Mouse (Mus musculus) liver, postnatal 0 days (tissue): ENCODE results near the gene March2. TPM values are rescaled to one million over a fixed set of nuclear protein-coding genes. Genes with fewer than 3 reads are reported as not detected.
A peak's percentile ranks its signal among the peaks of the same experiment; 100 is the strongest.

Source experiments
- ATAC-seq: fragments of 200-750 bp; cut with Nextera tagmentation; 2 replicates; pipeline ENCODE4 v1.8.0; 2017; ENCODE audit warnings: mild to moderate bottlenecking, moderate library complexity
- DNase-seq: peaks from one replicate; pipeline ENCODE4 v3.0.0-alpha.2; 2016
- H3K27ac ChIP-seq: fragments of 300-500 bp; sonication (generic); 2 replicates; pipeline ENCODE4 v1.5.1; 2014; ENCODE audit warnings: antibody characterized with exemption, moderate library complexity, mild to moderate bottlenecking, low read depth
- H3K27me3 ChIP-seq: fragments of 300-500 bp; sonication (generic); 2 replicates; pipeline ENCODE4 v1.6.1; 2014; ENCODE audit warnings: low read length, control low read depth, mixed read lengths; ENCODE audit not compliant: insufficient read depth
- H3K36me3 ChIP-seq: fragments of 300-500 bp; sonication (generic); replicated peaks from 2 replicates; pipeline ENCODE4 v1.6.1; 2014; ENCODE audit warnings: mild to moderate bottlenecking, control low read depth, low read length, moderate library complexity, mixed read lengths; ENCODE audit not compliant: insufficient read depth
- H3K4me1 ChIP-seq: fragments of 300-500 bp; sonication (generic); 2 replicates; pipeline ENCODE4 v1.6.1; 2014; ENCODE audit warnings: antibody characterized with exemption, mild to moderate bottlenecking, control low read depth; ENCODE audit not compliant: insufficient read depth
- H3K4me2 ChIP-seq: fragments of 300-500 bp; sonication (generic); 2 replicates; pipeline ENCODE4 v1.6.1; 2014; ENCODE audit warnings: low read depth, mild to moderate bottlenecking, low read length, moderate library complexity, mixed read lengths
- H3K4me3 ChIP-seq: fragments of 300-500 bp; sonication (generic); 2 replicates; pipeline ENCODE4 v1.5.1; 2014; ENCODE audit warnings: low read depth, low read length
- H3K9ac ChIP-seq: fragments of 300-500 bp; sonication (generic); replicated peaks from 2 replicates; pipeline ENCODE4 v1.6.1; 2014; ENCODE audit warnings: mild to moderate bottlenecking, moderate library complexity
- H3K9me3 ChIP-seq: fragments of 300-500 bp; sonication (generic); 2 replicates; pipeline ENCODE4 v1.6.1; 2016; ENCODE audit warnings: mild to moderate bottlenecking, control low read depth, low read length, mixed read lengths
- CTCF ChIP-seq: sonication (generic); IDR thresholded peaks from 2 replicates; pipeline ENCODE4 v1.5.1; 2016; ENCODE audit warnings: antibody characterized with exemption, low read depth
- EP300 ChIP-seq: IDR thresholded peaks from 2 replicates; pipeline ENCODE4 v1.6.1; 2016; ENCODE audit warnings: antibody characterized with exemption, low read depth, mild to moderate bottlenecking
- WGBS: fragments of 180-500 bp; shearing (Covaris S2); extraction: QIAGEN DNeasy Blood & Tissue Kit; methylation state at CpG from one replicate; pipeline ENCODE4 v1.1.7; 2014; ENCODE audit not compliant: insufficient replicate concordance; 5-methylcytosine and 5-hydroxymethylcytosine counted together
- polyA plus RNA-seq: library from polyadenylated mRNA; unstranded; fragments of >200 nt; fragmentation: Nextera tagmentation; extraction: Ambion mirVana; gene quantifications from 2 replicates; pipeline ENCODE4 v1.2.1, GENCODE M21; 2015

March2 gene
- polyA plus RNA-seq, 1 experiment from 2014 or later = 137 TPM

- peak overlapping the region; percentile 94 for H3K4me2 ChIP-seq
- peak overlapping the region; percentile 81 for H3K9ac ChIP-seq
- ATAC-seq = peak; percentile 99
- H3K27me3 ChIP-seq = no peaks in the 10 kb centered on the region
- peak overlapping the region; percentile 84 for H3K27ac ChIP-seq
- no peaks in the 10 kb centered on the region for H3K9me3 ChIP-seq
- H3K4me1 ChIP-seq = peaks cover 36% of the 10 kb centered on the region
- peak; percentile 99 for DNase-seq
- TF ChIP-seq CTCF = no peak
- no peak for TF ChIP-seq EP300
- WGBS = 2% methylated on average over 42 of the region's 42 CpGs
- peaks cover 17% of the 10 kb centered on the region for H3K36me3 ChIP-seq
- H3K4me3 ChIP-seq = peak overlapping the region; percentile 60
Measured at GRCm38 (mm10) chr17:33685249-33685653, 33.2 kb downstream of the March2 start.

- peak overlapping the region; percentile 60 for H3K4me3 ChIP-seq
- peak overlapping the region; percentile 84 for H3K27ac ChIP-seq
- H3K36me3 ChIP-seq = peaks cover 13% of the 10 kb centered on the region
- no peaks in the 10 kb centered on the region for H3K27me3 ChIP-seq
- TF ChIP-seq EP300 = no peak
- peak; percentile 64 for TF ChIP-seq CTCF
- H3K9ac ChIP-seq = peak overlapping the region; percentile 81
- H3K9me3 ChIP-seq = no peaks in the 10 kb centered on the region
- peak overlapping the region; percentile 94 for H3K4me2 ChIP-seq
- WGBS = under 1% methylated on average over 44 of the region's 44 CpGs
- DNase-seq (peak; percentile 81), ATAC-seq (peak; percentile 73)
- peaks cover 38% of the 10 kb centered on the region for H3K4me1 ChIP-seq
Measured at GRCm38 (mm10) chr17:33684671-33685231, 33.7 kb downstream of the March2 start.

DNA sequence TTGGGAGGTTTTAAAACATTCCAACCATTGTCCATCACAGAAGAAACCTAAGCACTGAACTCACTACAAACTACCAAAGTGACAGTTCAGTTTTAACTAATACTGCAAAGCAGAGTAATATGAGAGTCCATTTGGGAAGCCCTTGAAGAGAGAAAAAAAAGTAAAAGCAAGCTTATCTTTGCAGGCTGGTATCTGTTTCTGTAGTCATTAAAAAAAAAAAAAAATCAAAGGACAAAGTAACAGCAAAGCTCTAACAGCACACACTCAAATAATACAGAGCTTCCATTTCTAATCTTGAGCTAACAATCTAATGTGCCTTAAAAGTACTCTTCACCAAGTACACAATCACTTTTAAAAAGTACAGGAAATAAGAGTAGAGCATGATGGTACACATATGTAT is 36.7 kb downstream of the March2 start:
- H3K9me3 ChIP-seq = no peaks in the 10 kb centered on the region
- H3K4me1 ChIP-seq = peaks cover 51% of the 10 kb centered on the region
- no peak for ATAC-seq
- H3K27me3 ChIP-seq = no peaks in the 10 kb centered on the region
- peaks cover 12% of the 10 kb centered on the region for H3K36me3 ChIP-seq
- no peak overlapping the region for H3K9ac ChIP-seq
- TF ChIP-seq EP300 (no peak), CTCF (no peak)
- no peak overlapping the region for H3K4me3 ChIP-seq
- H3K27ac ChIP-seq = no peak overlapping the region
- H3K4me2 ChIP-seq = 0 out of 2 replicates have a peak overlapping the region, but pooled peaks have one; percentile 94
- DNase-seq = no peak

DNA sequence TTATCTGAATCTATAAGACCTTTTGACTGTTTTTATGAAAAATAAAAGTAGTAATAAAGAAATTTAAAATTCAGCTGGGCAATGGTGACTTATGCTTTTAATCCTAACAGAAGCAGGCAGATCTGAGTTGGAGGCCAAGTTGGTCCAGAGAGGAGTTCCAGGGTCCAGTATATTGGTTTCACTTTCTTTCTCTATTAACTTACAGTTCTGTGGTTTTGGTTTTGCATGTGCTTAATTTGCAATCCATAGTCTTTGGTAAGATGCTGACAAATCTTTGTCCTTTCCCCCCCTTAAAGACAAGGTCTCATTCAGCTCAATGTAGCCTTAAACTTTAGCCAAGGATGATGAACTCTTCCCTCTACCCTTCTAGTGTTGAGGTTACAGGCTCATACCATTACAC is 39.7 kb downstream of the March2 start:
- Histone ChIP-seq H3K9ac (no peak overlapping the region), H3K9me3 (no peaks in the 10 kb centered on the region), H3K36me3 (peaks cover 22% of the 10 kb centered on the region), H3K27me3 (no peaks in the 10 kb centered on the region), H3K27ac (no peak overlapping the region), H3K4me3 (no peak overlapping the region), H3K4me1 (peaks cover 38% of the 10 kb centered on the region), H3K4me2 (no peak overlapping the region)
- ATAC-seq (no peak), DNase-seq (no peak)
- TF ChIP-seq CTCF (no peak), EP300 (no peak)

DNA sequence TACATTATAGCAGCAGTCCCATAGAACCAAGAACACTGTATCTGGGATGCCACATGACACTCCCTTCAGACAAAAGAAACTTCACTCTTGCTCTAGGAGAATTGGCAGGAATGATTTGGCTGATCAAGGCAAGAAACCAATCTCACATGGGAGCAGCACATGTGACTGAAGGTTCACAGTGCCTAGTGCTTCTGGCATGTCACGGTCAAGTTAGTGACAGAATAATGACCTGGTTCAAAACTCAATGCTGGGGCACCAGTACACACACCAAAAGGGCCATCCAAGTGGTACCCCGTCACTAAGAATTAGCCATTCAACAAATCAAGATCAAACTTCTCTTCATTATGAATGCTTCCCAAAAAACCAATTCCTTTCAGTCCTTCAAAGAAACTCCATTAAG is 42.4 kb downstream of the March2 start:
- Histone ChIP-seq H3K4me1 (peaks cover 25% of the 10 kb centered on the region), H3K4me3 (no peak overlapping the region), H3K27me3 (no peaks in the 10 kb centered on the region), H3K9ac (no peak overlapping the region), H3K9me3 (no peaks in the 10 kb centered on the region), H3K27ac (no peak overlapping the region), H3K4me2 (no peak overlapping the region), H3K36me3 (peaks cover 34% of the 10 kb centered on the region)
- DNase-seq (no peak), ATAC-seq (no peak)
- TF ChIP-seq EP300 = no peak
- TF ChIP-seq CTCF = no peak
- 84% methylated on average over 2 of the region's 2 CpGs for WGBS

DNA sequence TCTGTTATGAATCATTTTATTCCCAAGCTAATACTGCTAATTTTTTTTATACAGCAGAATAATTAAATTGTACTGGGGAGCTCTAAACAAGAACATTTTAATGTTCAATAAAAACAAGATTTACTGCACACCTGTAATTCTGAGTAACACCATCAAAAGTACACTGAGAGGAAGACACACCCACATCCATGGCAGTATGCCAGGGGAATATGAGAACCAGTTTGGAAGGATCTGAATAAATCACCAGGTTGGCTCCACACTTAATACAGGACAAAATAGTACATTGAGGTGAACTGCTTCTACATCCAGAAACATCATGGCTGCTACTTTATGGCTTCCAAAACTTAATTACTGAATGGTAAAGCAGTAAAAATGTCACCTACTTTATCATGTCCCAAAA is 43.0 kb downstream of the March2 start:
- no peak overlapping the region for H3K4me3 ChIP-seq
- no peaks in the 10 kb centered on the region for H3K9me3 ChIP-seq
- H3K27me3 ChIP-seq = no peaks in the 10 kb centered on the region
- TF ChIP-seq EP300 (no peak), CTCF (no peak)
- ATAC-seq = no peak
- no peak for DNase-seq
- no peak overlapping the region for H3K9ac ChIP-seq
- H3K27ac ChIP-seq = no peak overlapping the region
- peaks cover 34% of the 10 kb centered on the region for H3K36me3 ChIP-seq
- H3K4me1 ChIP-seq = peaks cover 27% of the 10 kb centered on the region
- no peak overlapping the region for H3K4me2 ChIP-seq

- TF ChIP-seq EP300 = no peak
- TF ChIP-seq CTCF = no peak
- no peak for DNase-seq
- WGBS = 77% methylated on average over 1 of the region's 1 CpGs
- no peak for ATAC-seq
- Histone ChIP-seq H3K27me3 (no peaks in the 10 kb centered on the region), H3K36me3 (peaks cover 39% of the 10 kb centered on the region), H3K4me3 (no peak overlapping the region), H3K27ac (no peak overlapping the region), H3K4me1 (peaks cover 17% of the 10 kb centered on the region), H3K9ac (no peak overlapping the region), H3K9me3 (no peaks in the 10 kb centered on the region), H3K4me2 (no peak overlapping the region)
Measured at GRCm38 (mm10) chr17:33673837-33674236, 44.6 kb downstream of the March2 start.
